Mouse (Mus musculus) limb, embryonic 14.5 days (tissue): ENCODE results near the gene Nek4. TPM values are rescaled to one million over a fixed set of nuclear protein-coding genes. Genes with fewer than 3 reads are reported as not detected.

Experiments used
- ATAC-seq: fragments of 200-750 bp; cut with Nextera tagmentation; 2 replicates; pipeline ENCODE4 v1.8.0; 2017; ENCODE audit warnings: low read depth, moderate number of reproducible peaks, moderate TSS enrichment; ENCODE audit not compliant: low FRiP score
- DNase-seq: peaks from one replicate; pipeline ENCODE4 v3.0.0-alpha.2; 2015; ENCODE audit warnings: low spot score
- H3K27ac ChIP-seq: fragments of 300-500 bp; sonication (generic); replicated peaks from 2 replicates; pipeline ENCODE4 v1.5.1; 2014; ENCODE audit warnings: low read depth, mild to moderate bottlenecking, low read length, moderate library complexity, mixed read lengths
- H3K27me3 ChIP-seq: fragments of 300-500 bp; sonication (generic); 2 replicates; pipeline ENCODE4 v1.6.1; 2014; ENCODE audit warnings: low read length, mixed read lengths; ENCODE audit not compliant: control insufficient read depth, insufficient read depth
- H3K36me3 ChIP-seq: fragments of 300-500 bp; sonication (generic); 2 replicates; pipeline ENCODE4 v1.6.1; 2014; ENCODE audit warnings: mild to moderate bottlenecking, low read length, moderate library complexity, mixed read lengths; ENCODE audit not compliant: control insufficient read depth, insufficient read depth
- H3K4me1 ChIP-seq: fragments of 300-500 bp; sonication (generic); 2 replicates; pipeline ENCODE4 v1.6.1; 2014; ENCODE audit warnings: antibody characterized with exemption, low read length, mixed read lengths; ENCODE audit not compliant: control insufficient read depth, insufficient read depth
- H3K4me2 ChIP-seq: fragments of 300-500 bp; sonication (generic); replicated peaks from 2 replicates; pipeline ENCODE4 v1.6.1; 2014; ENCODE audit warnings: low read depth, mild to moderate bottlenecking, low read length, moderate library complexity; ENCODE audit not compliant: severe bottlenecking
- H3K4me3 ChIP-seq: fragments of 300-500 bp; sonication (generic); replicated peaks from 2 replicates; pipeline ENCODE4 v1.5.1; 2014; ENCODE audit warnings: low read length
- H3K9ac ChIP-seq: fragments of 300-500 bp; sonication (generic); 2 replicates; pipeline ENCODE4 v1.6.1; 2014; ENCODE audit warnings: mild to moderate bottlenecking, low read depth, low read length, moderate library complexity; ENCODE audit not compliant: severe bottlenecking
- H3K9me3 ChIP-seq: fragments of 300-500 bp; sonication (generic); 2 replicates; pipeline ENCODE4 v1.6.1; 2016; ENCODE audit warnings: low read length; ENCODE audit not compliant: control insufficient read depth
- POLR2A ChIP-seq: fragments of 200-500 bp; IDR thresholded peaks from 2 replicates; pipeline ENCODE4 v1.8.0; 2012; ENCODE audit warnings: inconsistent platforms, mild to moderate bottlenecking, moderate library complexity, borderline replicate concordance; ENCODE audit not compliant: insufficient read depth, insufficient read length; ENCODE audit errors: extremely low read depth
- WGBS: fragments of 180-500 bp; shearing (Covaris S2); extraction: QIAGEN DNeasy Blood & Tissue Kit; methylation state at CpG from one replicate; pipeline ENCODE4 v1.1.7; 2014; 5-methylcytosine and 5-hydroxymethylcytosine counted together
- polyA plus RNA-seq, 2 experiments: library from polyadenylated mRNA; depleted of rRNA in 1 of 2; stranded (reverse) in 1 of 2; unstranded in 1 of 2; fragments of >200 nt; fragmentation: Nextera tagmentation in 1 of 2; extraction: Ambion mirVana in 1 of 2; gene quantifications; 2 replicates each; pipeline versions ENCODE4 v1.2.1 to v1.2.3; 2012 to 2014

Nek4 gene
- polyA plus RNA-seq, 2 experiments: 8.0 to 8.8 TPM

GRCm38 (mm10) chr14:30922053-30922670, 29.0 kb upstream of the Nek4 start:
- Histone ChIP-seq H3K27ac (no peak overlapping the region), H3K4me2 (no peak overlapping the region), H3K9ac (no peak overlapping the region), H3K4me1 (no peaks in the 10 kb centered on the region), H3K4me3 (no peak overlapping the region), H3K9me3 (no peaks in the 10 kb centered on the region), H3K36me3 (no peaks in the 10 kb centered on the region), H3K27me3 (no peaks in the 10 kb centered on the region)
- ATAC-seq (no peak), DNase-seq (no peak)
- no peak for TF ChIP-seq POLR2A
- 67% methylated on average over 8 of the region's 8 CpGs for WGBS

DNA sequence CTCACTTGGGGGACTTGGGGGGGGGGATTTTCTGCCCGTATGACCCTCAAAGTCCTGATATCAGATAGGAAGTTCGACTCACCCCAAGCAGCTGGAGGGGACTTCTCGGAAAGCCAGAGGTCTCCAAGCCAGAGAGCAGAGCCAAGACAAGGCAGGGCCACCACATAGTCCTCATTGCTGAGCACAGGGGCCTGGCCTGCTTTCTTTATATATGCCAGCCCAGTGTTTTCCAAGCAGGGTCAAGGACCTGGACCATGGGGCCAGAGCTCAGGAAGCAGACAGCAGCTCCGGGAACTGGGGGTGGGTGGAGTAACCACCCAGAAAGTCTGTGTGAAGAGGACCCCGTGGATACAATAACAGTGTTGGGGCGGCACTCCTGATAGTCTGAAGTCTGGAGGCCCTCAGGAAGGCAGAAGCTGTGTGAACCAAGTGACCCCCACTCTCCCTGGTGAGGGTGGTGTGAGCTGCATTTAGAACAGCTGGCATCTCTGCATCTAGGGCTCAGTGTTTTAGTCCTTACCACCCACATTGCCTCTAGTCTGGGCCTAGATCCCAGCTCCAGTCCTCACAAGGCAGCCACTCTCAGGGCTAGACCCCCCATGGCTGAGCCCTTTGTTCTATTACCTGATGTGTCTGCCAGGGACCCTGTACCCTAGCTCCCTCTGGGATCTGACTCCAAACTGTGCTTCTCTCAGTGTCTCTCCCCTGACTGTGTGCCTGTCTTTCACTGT, 27.6 kb upstream of the Nek4 start, which contains the start of gene Itih3:
Gene Itih3 (minus strand): TSS at position 386 of the 731 bp plus-strand sequence.
- H3K4me1 ChIP-seq: no peaks in the 10 kb centered on the region

GRCm38 (mm10) chr14:30925492-30925891, 25.7 kb upstream of the Nek4 start:
- Histone ChIP-seq H3K4me2 (no peak overlapping the region), H3K36me3 (no peaks in the 10 kb centered on the region), H3K27ac (no peak overlapping the region), H3K9ac (no peak overlapping the region), H3K4me3 (no peak overlapping the region), H3K9me3 (no peaks in the 10 kb centered on the region), H3K4me1 (no peaks in the 10 kb centered on the region), H3K27me3 (no peaks in the 10 kb centered on the region)
- DNase-seq (no peak), ATAC-seq (no peak)
- WGBS: 92% methylated on average over 3 of the region's 3 CpGs
- no peak for TF ChIP-seq POLR2A

More for the DNA sequence above, 27.6 kb upstream of the Nek4 start, which contains the start of gene Itih3:
- Histone ChIP-seq H3K4me2 (no peak within 1 kb of the TSS), H3K27me3 (no peaks in the 10 kb centered on the region), H3K4me3 (no peak within 1 kb of the TSS), H3K9me3 (no peaks in the 10 kb centered on the region), H3K9ac (no peak within 1 kb of the TSS), H3K36me3 (no peaks in the 10 kb centered on the region), H3K27ac (no peak within 1 kb of the TSS)
- DNase-seq (no peak), ATAC-seq (no peak)
- WGBS: 64% methylated on average over 6 of the region's 6 CpGs
- TF ChIP-seq POLR2A: no peak

GRCm38 (mm10) chr14:30930386-30930785, 20.8 kb upstream of the Nek4 start:
- DNase-seq: no peak
- no peaks in the 10 kb centered on the region for H3K4me1 ChIP-seq
- ATAC-seq: no peak

GRCm38 (mm10) chr14:30933351-30933750, 17.8 kb upstream of the Nek4 start:
- H3K36me3 ChIP-seq: no peaks in the 10 kb centered on the region
- no peaks in the 10 kb centered on the region for H3K4me1 ChIP-seq
- H3K4me3 ChIP-seq: no peak overlapping the region
- DNase-seq: no peak
- no peaks in the 10 kb centered on the region for H3K27me3 ChIP-seq
- no peak overlapping the region for H3K4me2 ChIP-seq
- H3K9ac ChIP-seq: no peak overlapping the region
- no peak for TF ChIP-seq POLR2A
- no peaks in the 10 kb centered on the region for H3K9me3 ChIP-seq
- 90% methylated on average over 9 of the region's 9 CpGs for WGBS
- no peak overlapping the region for H3K27ac ChIP-seq
- ATAC-seq: no peak

More at GRCm38 (mm10) chr14:30930386-30930785, 20.8 kb upstream of the Nek4 start:
- Histone ChIP-seq H3K4me2 (no peak overlapping the region), H3K9me3 (no peaks in the 10 kb centered on the region), H3K27ac (no peak overlapping the region), H3K36me3 (no peaks in the 10 kb centered on the region), H3K27me3 (no peaks in the 10 kb centered on the region), H3K9ac (no peak overlapping the region), H3K4me3 (no peak overlapping the region)
- WGBS: 82% methylated on average over 4 of the region's 4 CpGs
- no peak for TF ChIP-seq POLR2A
